Mouse (Mus musculus) midbrain, embryonic 13.5 days (tissue): ENCODE measurements around the gene Ccdc170. TPM values are rescaled to one million over a fixed set of nuclear protein-coding genes. Genes with fewer than 3 reads are reported as not detected.
"Not testable (repeated sequence)": the region's sequence is repeated elsewhere in the genome, so short reads cannot be mapped to it uniquely, and the experiment has no call there.

ENCODE experiments used
- ATAC-seq: fragments of 200-750 bp; cut with Nextera tagmentation; 2 replicates; pipeline ENCODE4 v1.8.0; 2017; ENCODE audit warnings: mild to moderate bottlenecking, moderate TSS enrichment, moderate library complexity
- H3K27ac ChIP-seq: fragments of 300-500 bp; sonication (generic); 2 replicates; pipeline ENCODE4 v1.5.1; 2015; ENCODE audit warnings: inconsistent platforms, mild to moderate bottlenecking, moderate library complexity
- H3K27me3 ChIP-seq: fragments of 300-500 bp; sonication (generic); 2 replicates; pipeline ENCODE4 v1.6.1; 2015; ENCODE audit warnings: mild to moderate bottlenecking, inconsistent platforms
- H3K36me3 ChIP-seq: fragments of 300-500 bp; sonication (generic); 2 replicates; pipeline ENCODE4 v1.6.1; 2015; ENCODE audit warnings: mild to moderate bottlenecking, inconsistent platforms
- H3K4me1 ChIP-seq: fragments of 300-500 bp; sonication (generic); replicated peaks from 2 replicates; pipeline ENCODE4 v1.6.1; 2015; ENCODE audit warnings: inconsistent platforms
- H3K4me2 ChIP-seq: fragments of 300-500 bp; sonication (generic); replicated peaks from 2 replicates; pipeline ENCODE4 v1.6.1; 2015; ENCODE audit warnings: moderate library complexity, mild to moderate bottlenecking, inconsistent platforms
- H3K4me3 ChIP-seq: fragments of 300-500 bp; sonication (generic); replicated peaks from 2 replicates; pipeline ENCODE4 v1.5.1; 2015; ENCODE audit warnings: mild to moderate bottlenecking, inconsistent platforms
- H3K9ac ChIP-seq: fragments of 300-500 bp; sonication (generic); replicated peaks from 2 replicates; pipeline ENCODE4 v1.6.1; 2015; ENCODE audit warnings: mild to moderate bottlenecking, inconsistent platforms
- H3K9me3 ChIP-seq: fragments of 300-500 bp; sonication (generic); 2 replicates; pipeline ENCODE4 v1.6.1; 2016; ENCODE audit warnings: mild to moderate bottlenecking, inconsistent platforms
- WGBS: fragments of 180-500 bp; shearing (Covaris S2); methylation state at CpG from one replicate; pipeline ENCODE4 v1.1.7; 2015; 5-methylcytosine and 5-hydroxymethylcytosine counted together
- polyA plus RNA-seq: library from polyadenylated mRNA; unstranded; fragments of >200 nt; fragmentation: Nextera tagmentation; extraction: Ambion mirVana; gene quantifications from 2 replicates; pipeline ENCODE4 v1.2.1, GENCODE M21; 2015

Gene Ccdc170
- polyA plus RNA-seq, 1 experiment from 2014 or later: 0.27 TPM

- Histone ChIP-seq H3K36me3 (no peaks in the 10 kb centered on the region), H3K9ac (no peak overlapping the region), H3K4me1 (peaks cover 4% of the 10 kb centered on the region; the same call in 1 of the 2 replicates), H3K4me3 (no peak overlapping the region), H3K4me2 (no peak overlapping the region), H3K9me3 (no peaks in the 10 kb centered on the region), H3K27me3 (no peaks in the 10 kb centered on the region), H3K27ac (no peak overlapping the region)
- 67% methylated on average over 5 of the region's 5 CpGs for WGBS
- peak; percentile 92 for ATAC-seq
Observed at GRCm38 (mm10) chr10:4581905-4582304, 99.6 kb downstream of the Ccdc170 start.

GRCm38 (mm10) chr10:4586691-4587090, 104.4 kb downstream of the Ccdc170 start:
- H3K4me2 ChIP-seq: no peak overlapping the region
- no peak overlapping the region for H3K27ac ChIP-seq
- H3K36me3 ChIP-seq: no peaks in the 10 kb centered on the region
- ATAC-seq: no peak
- H3K27me3 ChIP-seq: no peaks in the 10 kb centered on the region
- 86% methylated on average over 6 of the region's 6 CpGs for WGBS
- no peaks in the 10 kb centered on the region for H3K9me3 ChIP-seq
- H3K9ac ChIP-seq: no peak overlapping the region
- H3K4me3 ChIP-seq: no peak overlapping the region
- H3K4me1 ChIP-seq: peaks cover 4% of the 10 kb centered on the region; the same call in 1 of the 2 replicates

GRCm38 (mm10) chr10:4589576-4589975, 107.3 kb downstream of the Ccdc170 start:
- no peak overlapping the region for H3K4me3 ChIP-seq
- H3K4me1 ChIP-seq: no peaks in the 10 kb centered on the region
- H3K27me3 ChIP-seq: no peaks in the 10 kb centered on the region
- H3K4me2 ChIP-seq: no peak overlapping the region
- no peak for ATAC-seq
- no peaks in the 10 kb centered on the region for H3K36me3 ChIP-seq
- WGBS: 82% methylated on average over 4 of the region's 4 CpGs
- H3K9me3 ChIP-seq: no peaks in the 10 kb centered on the region
- H3K9ac ChIP-seq: no peak overlapping the region
- no peak overlapping the region for H3K27ac ChIP-seq

- H3K9ac ChIP-seq: no peak overlapping the region
- 87% methylated on average over 8 of the region's 8 CpGs for WGBS
- no peak overlapping the region for H3K4me2 ChIP-seq
- no peaks in the 10 kb centered on the region for H3K36me3 ChIP-seq
- no peak overlapping the region for H3K4me3 ChIP-seq
- no peak for ATAC-seq
- no peak overlapping the region for H3K27ac ChIP-seq
- H3K27me3 ChIP-seq: no peaks in the 10 kb centered on the region
- H3K9me3 ChIP-seq: no peaks in the 10 kb centered on the region
- H3K4me1 ChIP-seq: no peaks in the 10 kb centered on the region
Observed at GRCm38 (mm10) chr10:4590956-4591355, 108.7 kb downstream of the Ccdc170 start.

- Histone ChIP-seq H3K4me1 (no peaks in the 10 kb centered on the region), H3K27ac (no peak overlapping the region), H3K4me3 (no peak overlapping the region), H3K9me3 (no peaks in the 10 kb centered on the region), H3K9ac (no peak overlapping the region), H3K27me3 (no peaks in the 10 kb centered on the region), H3K4me2 (no peak overlapping the region), H3K36me3 (no peaks in the 10 kb centered on the region)
- ATAC-seq: 0 out of 2 replicates have a peak, but pooled peaks have one; percentile 11
- 75% methylated on average over 4 of the region's 4 CpGs for WGBS
Observed at GRCm38 (mm10) chr10:4593828-4594227, 111.5 kb downstream of the Ccdc170 start.

- 85% methylated on average over 4 of the region's 4 CpGs for WGBS
- Histone ChIP-seq H3K27ac (no peak overlapping the region), H3K36me3 (no peaks in the 10 kb centered on the region), H3K4me3 (no peak overlapping the region), H3K9ac (no peak overlapping the region), H3K4me1 (no peaks in the 10 kb centered on the region), H3K9me3 (no peaks in the 10 kb centered on the region), H3K4me2 (no peak overlapping the region), H3K27me3 (no peaks in the 10 kb centered on the region)
- no peak for ATAC-seq
Observed at GRCm38 (mm10) chr10:4597211-4597610, 114.9 kb downstream of the Ccdc170 start.

- H3K4me2 ChIP-seq: no peak overlapping the region
- H3K4me1 ChIP-seq: no peaks in the 10 kb centered on the region
- H3K36me3 ChIP-seq: no peaks in the 10 kb centered on the region
- no peak overlapping the region for H3K9ac ChIP-seq
- no peak overlapping the region for H3K4me3 ChIP-seq
- ATAC-seq: peak; percentile 56; the same call in 1 of the 2 replicates
- H3K27me3 ChIP-seq: no peaks in the 10 kb centered on the region
- no peaks in the 10 kb centered on the region for H3K9me3 ChIP-seq
- WGBS: 70% methylated on average over 10 of the region's 10 CpGs
- no peak overlapping the region for H3K27ac ChIP-seq
Observed at GRCm38 (mm10) chr10:4598244-4598842, 116.0 kb downstream of the Ccdc170 start.

GRCm38 (mm10) chr10:4598916-4599315, 116.6 kb downstream of the Ccdc170 start:
- ATAC-seq: no peak
- H3K4me3 ChIP-seq: no peak overlapping the region
- H3K27ac ChIP-seq: no peak overlapping the region
- no peaks in the 10 kb centered on the region for H3K36me3 ChIP-seq
- H3K4me1 ChIP-seq: no peaks in the 10 kb centered on the region
- 87% methylated on average over 12 of the region's 12 CpGs for WGBS
- H3K4me2 ChIP-seq: no peak overlapping the region
- H3K9ac ChIP-seq: no peak overlapping the region
- H3K27me3 ChIP-seq: no peaks in the 10 kb centered on the region
- H3K9me3 ChIP-seq: no peaks in the 10 kb centered on the region

GRCm38 (mm10) chr10:4599591-4599990, 117.3 kb downstream of the Ccdc170 start:
- no peak for ATAC-seq
- Histone ChIP-seq H3K4me2 (no peak overlapping the region), H3K4me3 (no peak overlapping the region), H3K4me1 (no peaks in the 10 kb centered on the region), H3K36me3 (no peaks in the 10 kb centered on the region), H3K9ac (no peak overlapping the region), H3K9me3 (no peaks in the 10 kb centered on the region), H3K27me3 (no peaks in the 10 kb centered on the region), H3K27ac (no peak overlapping the region)
- WGBS: 78% methylated on average over 4 of the region's 4 CpGs

- H3K4me2 ChIP-seq: no peak overlapping the region
- H3K27me3 ChIP-seq: no peaks in the 10 kb centered on the region
- no peaks in the 10 kb centered on the region for H3K9me3 ChIP-seq
- H3K9ac ChIP-seq: no peak overlapping the region
- ATAC-seq: no peak
- no peaks in the 10 kb centered on the region for H3K4me1 ChIP-seq
- no peak overlapping the region for H3K27ac ChIP-seq
- no peak overlapping the region for H3K4me3 ChIP-seq
- H3K36me3 ChIP-seq: no peaks in the 10 kb centered on the region
- WGBS: 57% methylated on average over 2 of the region's 2 CpGs
Observed at GRCm38 (mm10) chr10:4600796-4601474, 118.6 kb downstream of the Ccdc170 start.

GRCm38 (mm10) chr10:4601612-4602011, 119.3 kb downstream of the Ccdc170 start:
- H3K36me3 ChIP-seq, H3K9me3 ChIP-seq, ATAC-seq, H3K4me1 ChIP-seq, H3K4me3 ChIP-seq, H3K4me2 ChIP-seq, H3K9ac ChIP-seq, H3K27ac ChIP-seq, H3K27me3 ChIP-seq: not testable (repeated sequence)

- no peaks in the 10 kb centered on the region for H3K4me1 ChIP-seq
- H3K36me3 ChIP-seq: no peaks in the 10 kb centered on the region
- WGBS: 73% methylated on average over 4 of the region's 4 CpGs
- ATAC-seq: no peak
- H3K4me2 ChIP-seq: no peak overlapping the region
- no peak overlapping the region for H3K9ac ChIP-seq
- no peak overlapping the region for H3K4me3 ChIP-seq
- H3K9me3 ChIP-seq: no peaks in the 10 kb centered on the region
- H3K27me3 ChIP-seq: no peaks in the 10 kb centered on the region
- H3K27ac ChIP-seq: no peak overlapping the region
Observed at GRCm38 (mm10) chr10:4602466-4602865, 120.2 kb downstream of the Ccdc170 start.
